Mouse (Mus musculus) cerebellum, postnatal 36 days (tissue): ENCODE results near the gene Ube2h.
A peak's percentile ranks its signal among the peaks of the same experiment; 100 is the strongest.

Experiments
- DNase-seq, 2 experiments: peaks; one replicate each; pipeline ENCODE4 v3.0.0; 2021 to 2022; ENCODE audit warnings: mixed read lengths in 2 of 2

The Ube2h gene

GRCm38 (mm10) chr6:30299116-30299515, 5.2 kb downstream of the Ube2h start:
- DNase-seq, result no peak

GRCm38 (mm10) chr6:30292579-30292978, 11.8 kb downstream of the Ube2h start:
- peak in 1 of 2 experiments; percentile 25 for DNase-seq

DNA sequence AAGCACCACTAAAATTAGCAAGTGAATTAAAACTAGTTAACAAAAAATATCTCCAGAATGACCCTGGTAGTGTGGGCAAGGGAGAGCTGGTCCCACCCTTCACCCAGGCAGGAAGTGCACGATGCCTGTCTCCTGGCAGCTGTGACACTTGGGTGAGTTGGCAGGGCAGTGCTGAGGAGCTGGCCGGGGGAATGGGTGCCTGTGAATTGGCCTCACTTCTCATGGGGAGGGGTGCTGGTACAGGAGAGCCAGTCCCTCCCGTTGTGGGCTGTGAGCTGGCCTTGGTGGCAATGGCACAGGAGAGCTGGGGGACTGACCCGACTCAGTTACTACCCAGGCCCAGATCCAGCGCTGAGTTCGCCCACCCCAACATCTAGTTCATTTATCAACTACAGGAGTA, 16.4 kb downstream of the Ube2h start:
- peak in 1 of 2 experiments; percentile 15 for DNase-seq

DNA sequence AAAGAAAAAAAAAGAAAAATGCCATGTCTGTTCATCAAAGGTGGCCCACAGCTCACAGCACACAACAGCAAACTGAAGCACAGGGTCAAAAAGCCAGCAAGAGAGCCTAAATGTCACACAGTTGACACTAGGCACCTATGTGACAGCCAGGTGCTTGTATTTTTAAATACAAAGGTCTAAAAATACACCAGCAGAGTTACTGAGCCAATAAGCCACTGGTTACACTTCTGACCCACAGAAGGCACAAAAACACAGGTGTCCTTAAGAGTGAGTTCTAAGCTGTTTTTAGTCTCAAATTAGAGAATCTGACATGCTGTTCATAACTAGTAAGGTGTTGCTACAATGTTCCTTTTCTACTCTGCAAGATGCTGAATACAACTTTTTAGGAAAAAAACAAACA, 17.7 kb downstream of the Ube2h start:
- no peak for DNase-seq

DNA sequence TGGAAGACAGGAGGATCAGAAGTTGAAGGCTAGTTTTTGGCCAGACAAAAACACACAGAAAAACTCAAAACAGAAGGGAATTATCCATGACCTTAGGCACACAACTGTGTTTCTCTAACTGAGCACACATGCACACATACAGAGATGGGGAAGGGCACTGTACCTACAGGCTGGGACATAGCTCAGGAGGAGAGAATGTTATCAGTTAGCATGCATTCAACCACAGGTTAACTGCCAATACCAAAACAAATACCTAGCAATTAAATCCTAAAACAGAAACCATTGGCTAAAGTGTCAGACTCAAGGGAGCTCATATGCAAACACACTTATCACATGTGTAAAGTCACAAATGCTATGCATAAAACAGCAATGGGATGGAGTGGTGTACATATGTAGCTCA, 20.2 kb downstream of the Ube2h start:
- no peak for DNase-seq

GRCm38 (mm10) chr6:30282361-30282760, 22.0 kb downstream of the Ube2h start:
- no peak for DNase-seq

DNA sequence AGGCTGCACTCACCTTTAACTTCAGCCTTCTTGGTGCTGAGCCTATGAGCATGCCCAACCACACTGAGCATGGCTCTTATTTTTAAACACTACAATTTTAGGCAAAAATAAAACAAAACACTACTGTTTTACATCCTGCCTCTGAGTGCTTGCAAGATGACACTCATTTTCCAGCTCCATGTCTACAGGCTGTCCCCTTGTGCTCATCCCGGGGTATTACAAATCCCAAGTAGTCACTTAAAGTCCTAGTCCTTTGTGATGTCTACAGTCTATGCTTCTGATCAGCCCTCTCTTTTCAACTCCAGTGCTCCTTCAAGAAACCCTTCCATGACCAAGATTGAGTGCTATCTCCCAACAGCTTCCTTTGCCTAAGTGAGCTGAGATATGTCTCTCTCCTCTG, 26.0 kb downstream of the Ube2h start:
- no peak for DNase-seq

DNA sequence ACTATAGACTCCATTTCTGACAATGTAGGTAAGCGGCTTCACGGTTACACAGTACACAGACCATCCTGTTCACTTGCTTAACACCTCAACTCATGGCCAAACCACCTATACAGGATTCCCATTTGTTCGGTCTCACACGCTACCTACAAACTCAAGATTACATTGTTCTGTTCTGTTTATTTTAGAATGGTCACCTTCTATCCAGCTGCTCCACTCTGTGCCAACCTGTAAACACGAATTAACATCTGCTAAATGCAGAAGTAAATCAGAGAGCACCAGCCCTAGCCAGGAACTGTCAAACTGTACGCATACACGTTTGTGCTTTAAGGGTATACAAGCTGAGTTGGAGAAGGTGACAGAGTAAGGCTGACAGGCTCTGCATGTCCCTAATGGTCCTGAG, 27.5 kb downstream of the Ube2h start:
- no peak for DNase-seq

- DNase-seq, result peak in 1 of 2 experiments; percentile 17
These were observed 28.0 kb downstream of the Ube2h start for GRCm38 (mm10) chr6:30276375-30276774.

DNA sequence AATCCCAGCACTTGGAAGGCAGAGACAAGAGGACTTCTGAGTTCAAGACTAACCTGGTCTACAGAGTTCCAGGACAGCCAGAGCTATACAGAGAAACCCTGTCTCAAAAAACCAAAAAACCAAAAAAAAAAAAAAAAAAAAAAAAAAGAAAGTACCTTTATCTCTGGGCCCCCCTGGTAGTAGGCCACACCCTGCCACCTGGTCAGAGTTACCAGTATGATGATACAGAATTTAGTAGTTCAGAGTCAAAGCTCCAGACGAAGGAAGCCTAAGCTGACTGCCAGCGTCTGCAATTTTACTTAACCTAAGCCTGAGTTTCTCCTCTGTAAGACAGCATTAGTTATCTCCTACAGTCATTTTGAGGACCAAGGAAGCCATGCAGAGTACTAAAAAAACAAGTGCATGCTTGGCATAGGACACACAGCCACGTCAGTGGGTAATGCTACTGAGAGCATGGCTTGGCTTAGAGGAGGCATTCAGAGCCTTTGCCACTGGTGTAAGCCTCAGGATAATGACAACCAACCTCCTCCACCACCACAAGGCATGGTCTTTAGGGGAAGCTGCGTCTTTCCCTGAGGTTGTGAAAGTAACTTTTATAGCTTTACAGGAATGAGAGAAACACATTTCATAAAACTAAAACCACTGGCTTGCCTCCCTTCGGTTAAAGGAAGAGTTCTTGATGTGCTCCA, 29.0 kb downstream of the Ube2h start:
- DNase-seq, result no peak

DNA sequence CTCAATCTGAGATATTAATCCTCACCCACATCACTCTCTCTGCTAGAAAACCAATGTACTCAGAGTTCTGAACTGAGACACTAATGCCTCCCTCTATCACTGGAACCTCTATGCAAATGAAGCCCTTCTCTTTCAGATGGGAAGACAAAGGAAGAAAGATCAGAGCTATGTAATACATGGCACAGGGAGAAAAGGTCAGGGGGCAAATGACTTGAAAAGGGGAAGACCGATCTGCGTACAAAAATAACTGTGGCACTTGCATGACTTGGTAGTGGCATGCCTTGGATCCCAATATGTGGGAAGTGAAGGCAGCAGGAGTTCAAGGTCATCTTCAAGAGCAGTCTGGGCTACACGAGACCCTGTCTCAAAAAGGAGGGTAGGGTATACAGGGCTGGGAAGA, 31.4 kb downstream of the Ube2h start:
- no peak for DNase-seq

- DNase-seq, result no peak
These were observed 31.9 kb downstream of the Ube2h start for GRCm38 (mm10) chr6:30272338-30272905.

DNA sequence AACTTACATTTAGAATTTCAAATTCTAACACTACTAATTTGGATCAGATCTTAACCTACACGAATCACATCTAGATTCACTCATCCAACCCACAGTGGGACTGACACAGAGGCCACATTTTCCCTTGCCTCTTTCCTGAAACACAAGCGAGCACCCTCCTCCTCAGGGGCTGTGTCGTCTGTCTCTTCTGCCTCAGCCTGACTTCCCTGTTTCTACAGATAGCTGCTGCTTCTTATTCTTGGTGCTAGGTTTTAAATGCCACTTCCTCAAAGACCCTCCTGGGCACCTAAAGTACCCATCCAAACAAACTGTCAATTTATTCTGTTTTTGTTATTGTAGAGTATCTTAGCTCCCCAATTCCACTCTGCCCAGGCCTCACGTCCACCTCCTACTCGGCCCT, 34.5 kb downstream of the Ube2h start:
- DNase-seq, result no peak

DNA sequence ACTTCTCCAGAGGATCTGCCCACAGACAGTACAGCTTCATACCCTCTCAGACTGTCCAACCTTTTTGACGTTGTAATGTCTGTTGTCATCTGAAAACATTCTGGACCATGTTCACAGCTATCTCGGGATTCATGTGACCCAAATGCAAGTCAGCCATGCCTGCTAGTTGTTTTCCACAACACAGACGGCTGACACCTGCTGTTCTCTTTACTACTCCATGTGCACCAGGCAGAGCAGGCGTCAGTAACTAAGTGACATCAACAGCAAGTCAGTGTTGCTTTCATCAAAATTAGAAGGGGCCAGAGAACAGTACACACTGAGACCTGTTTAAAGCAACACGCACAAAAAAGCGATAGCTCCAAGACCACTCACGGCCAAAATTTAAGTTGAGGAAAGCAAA, 36.9 kb downstream of the Ube2h start:
- no peak for DNase-seq

DNA sequence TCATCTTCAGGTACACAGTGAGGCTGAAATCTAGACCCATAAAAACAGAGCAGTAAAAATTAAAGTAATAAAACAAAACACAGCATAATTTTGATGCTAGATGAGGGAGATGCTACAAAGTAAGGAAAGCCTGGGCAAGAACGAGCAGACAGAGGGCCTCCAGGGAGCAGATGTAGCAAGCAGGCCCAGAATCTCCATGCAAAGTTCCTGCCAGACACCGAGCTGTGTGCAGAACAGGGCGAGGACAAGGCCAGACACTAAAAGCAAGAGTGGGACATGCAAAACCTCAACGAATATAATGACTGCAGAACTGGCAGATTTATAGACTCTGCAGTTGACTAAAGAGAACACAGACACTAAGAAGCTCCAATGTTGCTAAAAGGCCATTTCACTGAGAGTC, 38.9 kb downstream of the Ube2h start:
- DNase-seq, result no peak

- no peak for DNase-seq
These were observed 41.3 kb downstream of the Ube2h start for GRCm38 (mm10) chr6:30263053-30263452.

- no peak for DNase-seq
These were observed 45.1 kb downstream of the Ube2h start for GRCm38 (mm10) chr6:30259271-30259670.

GRCm38 (mm10) chr6:30257962-30258361, 46.4 kb downstream of the Ube2h start:
- no peak for DNase-seq

- no peak for DNase-seq
These were observed 48.5 kb downstream of the Ube2h start for GRCm38 (mm10) chr6:30255846-30256245.

GRCm38 (mm10) chr6:30252271-30253010, 51.9 kb downstream of the Ube2h start:
- no peak for DNase-seq

GRCm38 (mm10) chr6:30248708-30249107, 55.6 kb downstream of the Ube2h start:
- DNase-seq, result no peak

- no peak for DNase-seq
These were observed 58.4 kb downstream of the Ube2h start for GRCm38 (mm10) chr6:30245940-30246339.

DNA sequence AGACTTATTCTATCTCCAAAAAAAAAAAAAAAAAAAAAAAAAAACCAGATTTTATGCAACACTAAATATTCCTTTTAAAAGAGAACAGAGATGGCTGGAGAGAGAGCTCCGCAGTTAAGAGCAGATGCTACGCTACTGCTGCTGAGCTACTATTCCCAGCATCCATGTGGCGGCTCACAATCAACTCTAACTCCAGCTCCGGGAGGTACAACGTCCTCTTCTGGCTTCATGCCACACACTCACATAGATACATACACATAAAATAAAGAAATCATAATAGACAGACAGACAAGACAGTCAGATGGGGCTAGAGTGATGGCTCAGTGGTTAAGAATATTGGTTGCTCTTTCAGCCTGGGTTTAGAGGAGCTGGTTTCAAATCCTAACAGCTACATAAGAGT, 58.9 kb downstream of the Ube2h start:
- no peak for DNase-seq

DNA sequence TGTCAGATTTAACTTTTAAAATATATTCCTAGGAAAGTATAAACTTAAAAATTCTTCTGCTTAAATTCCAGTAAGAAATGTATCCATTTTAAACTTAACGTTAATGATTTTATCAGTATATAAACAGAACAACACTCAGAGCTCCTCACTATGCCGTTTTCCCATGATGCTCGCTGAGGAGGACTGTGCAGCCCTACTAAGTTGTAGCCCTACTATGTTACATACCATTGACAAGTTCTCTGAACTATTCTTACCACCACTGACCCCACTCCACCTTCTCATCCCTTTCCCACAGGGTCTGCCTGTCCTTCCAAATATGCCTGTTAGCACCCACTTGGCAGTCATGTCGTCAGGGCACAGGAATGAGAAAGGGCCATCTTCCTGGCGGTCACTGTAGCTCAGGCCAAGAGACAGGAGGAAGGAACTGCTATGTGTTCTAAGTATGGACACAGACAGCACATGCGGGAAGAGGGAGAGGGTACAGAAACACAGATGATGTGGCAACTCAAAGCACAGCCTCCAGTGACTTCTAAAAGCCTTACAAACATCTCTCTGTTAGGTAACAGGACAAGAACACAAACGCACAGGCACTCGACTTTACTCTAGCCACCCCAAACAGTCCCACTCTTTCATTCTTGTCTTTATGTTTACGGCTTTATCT, 60.9 kb downstream of the Ube2h start:
- DNase-seq, result no peak
